Mouse (Mus musculus) lung, adult 2 months (tissue): Measurements from ENCODE around the gene Akt1s1.

Source experiments
- CTCF ChIP-seq: fragments of 200-500 bp; IDR thresholded peaks from 2 replicates; pipeline ENCODE4 v1.5.1; 2011; ENCODE audit warnings: mild to moderate bottlenecking, low read length, control low read depth; ENCODE audit not compliant: insufficient read depth
- POLR2A ChIP-seq: fragments of 200-500 bp; IDR thresholded peaks from 2 replicates; pipeline ENCODE4 v1.6.1; 2011; ENCODE audit warnings: low read depth, mild to moderate bottlenecking, control low read depth, low read length, borderline replicate concordance; ENCODE audit errors: extremely low read depth

DNA sequence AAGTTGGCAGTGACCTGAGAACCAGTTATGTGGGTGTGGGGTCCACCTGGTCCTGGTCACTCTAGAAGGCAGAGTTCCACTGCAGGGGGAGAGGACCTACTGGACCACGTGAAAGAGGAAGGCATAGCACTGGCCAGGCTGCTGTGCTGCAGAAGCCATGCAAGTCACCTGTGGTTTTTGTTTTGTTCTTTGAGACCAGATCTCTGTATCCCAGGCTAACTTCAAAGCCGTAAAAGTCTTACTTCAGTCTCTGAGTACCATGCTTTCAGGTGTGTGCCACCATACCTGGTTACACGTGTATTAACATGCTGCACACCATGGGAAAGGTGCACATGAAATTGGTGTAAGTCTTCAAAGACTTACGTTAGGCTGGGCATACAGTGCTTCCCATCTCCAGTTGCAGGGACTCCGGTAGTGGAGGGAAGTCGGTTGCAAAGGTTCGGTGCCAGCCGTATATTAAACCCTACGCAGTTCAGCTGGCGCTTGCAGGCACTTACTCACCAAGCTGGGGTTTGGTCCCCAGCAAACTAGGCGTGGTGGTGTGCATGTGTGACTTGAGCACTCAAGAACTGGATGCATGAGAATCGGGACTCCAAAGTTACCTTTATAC is 2.9 kb downstream of the Akt1s1 start:
- TF ChIP-seq POLR2A (no peak), CTCF (no peak)
